Mouse (Mus musculus) kidney, adult 8-10 months (tissue): ENCODE data around the gene Bckdhb.

Experiments used
- DNase-seq, 2 experiments: peaks; one replicate each; pipeline ENCODE4 v3.0.0; 2022

Gene Bckdhb

GRCm38 (mm10) chr9:84109777-84110478 is 185.0 kb downstream of the Bckdhb start:
- no peak for DNase-seq

- DNase-seq: no peak
These were observed 185.7 kb downstream of the Bckdhb start for GRCm38 (mm10) chr9:84110616-84111015.

GRCm38 (mm10) chr9:84112319-84112718 is 187.4 kb downstream of the Bckdhb start:
- DNase-seq: no peak

- DNase-seq: no peak
These were observed 188.1 kb downstream of the Bckdhb start for GRCm38 (mm10) chr9:84112842-84113568.

GRCm38 (mm10) chr9:84114254-84114653 is 189.3 kb downstream of the Bckdhb start:
- no peak for DNase-seq

- DNase-seq: no peak
These were observed 192.4 kb downstream of the Bckdhb start for GRCm38 (mm10) chr9:84117337-84117736.

GRCm38 (mm10) chr9:84124996-84125395 is 200.1 kb downstream of the Bckdhb start:
- DNase-seq: no peak

- no peak for DNase-seq
These were observed 205.4 kb downstream of the Bckdhb start for GRCm38 (mm10) chr9:84130338-84130737.

GRCm38 (mm10) chr9:84135062-84135461 is 210.1 kb downstream of the Bckdhb start:
- DNase-seq: no peak

- DNase-seq: no peak
These were observed 212.2 kb downstream of the Bckdhb start for GRCm38 (mm10) chr9:84137192-84137591.

GRCm38 (mm10) chr9:84148124-84148523 is 223.2 kb downstream of the Bckdhb start:
- no peak for DNase-seq
